Mouse (Mus musculus) splenic B cell, adult 2 months (primary cell): ENCODE data around the gene Pde4d.

ENCODE experiments used
- DNase-seq: peaks from one replicate; pipeline ENCODE4 v3.0.0-alpha.2; 2011; ENCODE audit warnings: low read depth, low spot score
- H3K27me3 ChIP-seq: 2 replicates; pipeline ENCODE4 v1.6.1; 2012; ENCODE audit warnings: mild to moderate bottlenecking, low read length, moderate library complexity, mixed read lengths; ENCODE audit not compliant: control insufficient read depth, poor library complexity, insufficient read depth, severe bottlenecking
- H3K36me3 ChIP-seq: 2 replicates; pipeline ENCODE4 v1.6.1; 2012; ENCODE audit warnings: mild to moderate bottlenecking, low read length, moderate library complexity, mixed read lengths; ENCODE audit not compliant: control insufficient read depth, poor library complexity, insufficient read depth, severe bottlenecking

Gene Pde4d

DNA sequence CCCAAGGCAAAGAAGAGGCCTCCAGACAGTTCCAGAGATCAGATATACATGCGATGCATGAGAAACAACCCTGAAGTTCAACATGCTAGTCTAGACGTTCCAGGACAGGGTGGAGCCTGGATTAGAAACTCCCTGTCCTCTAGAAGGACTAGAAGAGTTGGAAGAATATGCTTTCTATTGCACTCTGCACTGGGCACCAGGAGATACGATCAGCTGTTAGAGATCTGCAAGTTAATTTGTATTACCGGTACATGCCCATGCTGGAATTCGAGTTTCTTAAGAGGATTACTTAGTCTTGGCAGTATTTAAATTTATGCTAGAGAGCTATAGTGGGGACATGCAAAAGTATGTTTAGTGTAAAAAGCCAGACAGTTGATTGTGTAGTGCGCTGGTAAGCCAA lies 1377.6 kb downstream of the Pde4d start:
- no peaks in the 10 kb centered on the region for H3K36me3 ChIP-seq
- no peak for DNase-seq
- no peaks in the 10 kb centered on the region for H3K27me3 ChIP-seq

DNA sequence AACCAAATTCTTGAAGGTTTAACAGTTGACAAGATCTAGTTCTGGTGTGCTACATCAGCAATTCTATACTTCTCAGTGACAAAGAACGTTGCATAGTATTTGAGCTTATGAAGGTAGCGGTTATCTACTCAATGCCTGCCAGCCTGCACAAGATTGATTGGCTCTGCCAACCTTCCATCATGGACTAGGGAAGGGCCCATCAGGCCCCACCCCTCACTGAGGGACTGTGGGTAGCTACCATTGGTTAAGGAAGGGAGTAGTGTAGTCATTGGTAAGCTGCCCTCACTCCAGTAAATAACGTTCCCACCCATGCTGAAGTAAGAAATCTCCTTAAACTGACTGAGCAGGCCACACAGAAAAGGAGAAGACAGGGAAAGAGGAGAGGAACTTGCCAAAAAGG lies 1378.2 kb downstream of the Pde4d start:
- Histone ChIP-seq H3K36me3 (no peaks in the 10 kb centered on the region), H3K27me3 (no peaks in the 10 kb centered on the region)
- DNase-seq, result no peak

DNA sequence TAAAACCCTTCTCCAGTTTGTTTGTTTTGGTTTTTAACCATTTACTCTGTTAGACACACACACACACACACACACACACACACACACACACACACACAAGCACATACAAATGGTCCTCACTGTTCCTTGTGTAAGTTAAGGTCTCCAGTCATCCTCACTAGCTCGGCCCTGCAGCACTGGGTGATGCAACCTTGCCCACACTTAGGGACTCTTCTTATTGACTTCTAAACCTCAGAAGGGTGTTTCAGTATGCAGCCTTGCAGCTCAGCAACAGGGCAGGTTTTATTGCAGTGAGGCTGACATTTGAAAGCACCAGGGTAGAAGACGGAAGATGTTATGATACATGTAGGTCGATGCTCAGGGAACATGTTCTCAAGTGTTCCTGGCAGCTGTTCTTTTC lies 1379.7 kb downstream of the Pde4d start:
- Histone ChIP-seq H3K36me3 (no peaks in the 10 kb centered on the region), H3K27me3 (no peaks in the 10 kb centered on the region)
- DNase-seq, result no peak

DNA sequence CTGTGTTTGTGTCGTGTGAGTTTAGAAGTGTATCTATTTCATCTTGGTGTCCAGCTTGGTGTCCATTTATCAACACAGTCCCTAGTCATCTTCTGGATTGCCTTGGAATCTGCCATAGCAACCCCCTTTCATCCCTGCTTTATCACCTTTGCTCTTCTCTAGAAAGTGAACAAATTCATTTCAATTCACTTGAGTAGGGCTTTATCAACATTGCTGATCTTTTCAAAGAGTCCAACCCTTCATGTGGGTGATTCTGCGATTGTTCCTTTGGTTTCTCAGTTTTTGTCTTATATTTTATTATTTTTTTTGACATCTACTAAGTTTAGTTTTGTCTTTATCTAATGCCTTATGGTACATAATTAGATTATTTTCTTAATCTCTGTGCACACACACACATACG lies 1385.2 kb downstream of the Pde4d start:
- Histone ChIP-seq H3K36me3 (no peaks in the 10 kb centered on the region), H3K27me3 (no peaks in the 10 kb centered on the region)
- DNase-seq, result no peak

DNA sequence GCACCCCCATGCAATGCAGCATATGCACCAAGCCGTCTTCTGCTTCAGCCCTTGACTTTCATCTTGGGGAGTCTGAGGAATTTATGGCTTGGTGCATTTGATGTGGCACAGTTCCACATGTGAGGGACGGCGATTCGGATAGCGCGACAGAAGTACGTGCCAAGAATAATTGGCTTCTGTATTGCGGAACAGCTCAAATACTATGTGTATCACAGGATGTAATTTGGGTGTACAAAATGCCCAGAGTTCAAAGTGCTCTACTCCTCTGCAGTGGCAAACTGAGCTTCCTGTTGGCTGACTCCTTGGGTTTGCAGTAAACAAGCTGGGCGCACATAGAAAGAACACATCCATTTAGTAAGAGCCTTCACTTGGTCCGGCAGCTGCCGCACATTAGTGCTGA lies 1387.7 kb downstream of the Pde4d start:
- no peaks in the 10 kb centered on the region for H3K27me3 ChIP-seq
- no peaks in the 10 kb centered on the region for H3K36me3 ChIP-seq
- no peak for DNase-seq

DNA sequence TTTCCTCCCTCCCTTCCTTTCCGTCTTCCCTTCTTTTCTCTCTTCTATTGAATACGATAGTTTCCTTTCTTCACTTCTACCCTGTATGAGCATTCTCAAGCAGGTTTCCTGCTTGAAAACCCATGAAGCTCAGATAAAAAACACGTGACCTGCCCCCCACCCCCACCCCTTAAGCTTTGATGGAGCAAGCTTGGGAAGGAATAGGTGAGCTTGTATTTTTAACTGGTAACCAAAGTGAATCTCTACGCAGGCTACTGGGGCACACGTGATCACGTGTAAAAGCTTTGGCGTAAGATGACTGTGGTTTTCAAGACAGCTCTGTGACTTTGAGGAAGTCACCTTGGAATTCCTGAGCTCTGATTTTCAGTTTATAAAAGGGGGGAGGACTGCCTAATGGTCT lies 1388.2 kb downstream of the Pde4d start:
- H3K27me3 ChIP-seq, result no peaks in the 10 kb centered on the region
- DNase-seq, result no peak
- no peaks in the 10 kb centered on the region for H3K36me3 ChIP-seq

DNA sequence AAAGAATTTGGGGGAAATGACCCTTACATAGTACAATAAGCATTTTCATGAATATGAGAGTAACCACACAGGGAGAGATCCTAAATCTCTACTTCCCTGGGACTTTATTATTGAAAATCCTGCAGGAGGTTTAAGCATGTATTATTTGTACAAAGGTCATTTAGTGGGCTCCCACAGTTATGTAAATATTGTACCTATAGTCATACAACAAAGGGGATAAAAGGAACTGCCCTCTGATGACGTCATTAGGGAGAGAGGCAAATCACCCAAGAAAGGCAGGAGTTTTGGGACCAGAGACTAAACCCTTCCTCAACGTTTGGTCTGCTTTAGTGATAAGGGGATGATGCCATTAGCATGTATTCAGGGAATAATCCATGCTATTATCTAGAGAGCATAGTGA lies 1390.5 kb downstream of the Pde4d start:
- no peak for DNase-seq
- H3K27me3 ChIP-seq, result no peaks in the 10 kb centered on the region
- H3K36me3 ChIP-seq, result no peaks in the 10 kb centered on the region

DNA sequence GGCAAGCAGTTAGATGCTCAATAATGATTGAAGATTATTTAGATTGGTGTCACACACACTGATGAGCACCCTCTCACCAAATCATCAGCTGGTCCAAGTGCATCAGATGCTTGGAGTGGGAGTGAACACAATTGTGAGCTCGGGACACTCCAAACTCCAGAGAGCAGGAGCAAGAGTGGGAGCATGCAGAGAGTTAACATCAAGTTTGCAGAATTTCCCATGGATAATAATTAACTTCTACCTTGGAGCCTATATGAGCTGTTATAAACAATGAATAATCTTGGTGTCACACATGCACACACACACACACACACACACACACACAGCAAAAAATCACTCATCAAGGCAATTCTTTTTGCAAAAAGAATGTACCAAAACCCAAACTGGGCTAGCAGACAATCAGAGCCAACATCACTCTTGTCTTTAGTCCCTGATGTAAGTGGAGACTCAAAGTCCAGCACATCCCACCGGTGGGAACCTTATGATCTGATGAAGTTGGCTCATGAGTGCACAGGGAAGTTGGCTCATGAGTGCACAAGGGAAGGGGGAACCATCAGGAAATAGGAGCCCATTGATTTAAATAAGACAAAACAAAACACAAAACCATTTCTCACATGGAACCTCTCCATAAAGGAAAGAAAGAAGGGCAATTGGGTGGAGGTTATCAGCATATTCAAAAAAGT lies 1391.5 kb downstream of the Pde4d start:
- Histone ChIP-seq H3K36me3 (no peaks in the 10 kb centered on the region), H3K27me3 (no peaks in the 10 kb centered on the region)
- DNase-seq, result no peak

DNA sequence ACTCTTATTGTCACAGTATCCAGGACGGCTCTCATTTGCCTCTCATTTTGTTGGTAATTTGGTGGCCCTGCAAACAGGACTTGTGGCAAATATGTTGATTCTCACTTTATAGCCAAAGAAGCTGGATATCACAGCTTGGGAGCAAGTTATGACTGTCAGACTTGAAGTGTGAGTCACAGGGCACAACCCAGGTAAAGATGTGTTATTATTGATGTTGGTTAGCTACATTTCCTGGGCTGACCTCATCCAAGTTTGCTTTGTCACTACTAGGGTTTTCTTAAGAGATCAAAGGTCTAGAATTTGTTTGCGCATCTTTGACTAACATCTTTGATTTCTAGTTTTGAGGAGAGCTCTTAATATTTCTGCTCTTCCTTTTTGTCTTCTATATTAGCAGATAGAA lies 1393.2 kb downstream of the Pde4d start:
- H3K36me3 ChIP-seq, result no peaks in the 10 kb centered on the region
- no peaks in the 10 kb centered on the region for H3K27me3 ChIP-seq
- no peak for DNase-seq

DNA sequence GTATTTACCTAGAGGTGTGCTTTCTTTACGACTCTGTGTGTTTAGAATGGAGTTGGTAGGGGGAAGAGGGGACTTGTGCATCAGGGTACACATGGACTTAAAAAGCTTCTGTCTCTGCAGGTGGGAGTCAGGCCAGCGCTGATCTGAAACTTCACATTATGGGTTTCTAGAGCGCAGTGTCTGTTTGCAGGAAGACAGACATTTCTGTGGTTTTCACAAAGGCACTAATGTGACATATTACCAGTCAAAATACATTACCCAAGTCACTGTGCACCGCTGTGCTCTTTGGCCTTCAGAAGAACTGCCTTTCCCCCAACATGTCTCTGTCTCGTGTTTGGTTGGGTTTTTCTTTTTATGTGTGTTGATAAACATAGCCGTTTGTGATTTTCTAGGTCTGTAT lies 1395.1 kb downstream of the Pde4d start:
- H3K36me3 ChIP-seq, result no peaks in the 10 kb centered on the region
- DNase-seq, result no peak
- no peaks in the 10 kb centered on the region for H3K27me3 ChIP-seq

DNA sequence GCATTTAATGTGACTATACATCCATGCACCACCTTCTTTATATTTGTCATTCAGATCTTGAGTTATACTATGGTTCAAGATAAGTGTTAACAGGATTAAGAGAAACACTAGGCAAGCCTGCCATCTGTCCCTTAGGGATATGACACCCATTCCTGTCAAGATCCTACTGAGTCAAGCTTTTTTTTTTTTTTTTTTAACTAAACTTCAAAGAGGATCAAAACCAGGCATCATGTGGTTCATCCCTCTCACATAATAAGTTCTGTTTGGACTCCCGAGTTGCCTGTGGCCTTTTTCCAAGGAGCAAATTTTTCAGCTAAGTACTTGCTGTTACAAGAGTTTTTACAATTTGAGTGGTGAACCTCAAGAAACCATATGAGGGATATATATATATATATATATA lies 1414.1 kb downstream of the Pde4d start:
- no peak for DNase-seq
- Histone ChIP-seq H3K36me3 (no peaks in the 10 kb centered on the region), H3K27me3 (no peaks in the 10 kb centered on the region)

DNA sequence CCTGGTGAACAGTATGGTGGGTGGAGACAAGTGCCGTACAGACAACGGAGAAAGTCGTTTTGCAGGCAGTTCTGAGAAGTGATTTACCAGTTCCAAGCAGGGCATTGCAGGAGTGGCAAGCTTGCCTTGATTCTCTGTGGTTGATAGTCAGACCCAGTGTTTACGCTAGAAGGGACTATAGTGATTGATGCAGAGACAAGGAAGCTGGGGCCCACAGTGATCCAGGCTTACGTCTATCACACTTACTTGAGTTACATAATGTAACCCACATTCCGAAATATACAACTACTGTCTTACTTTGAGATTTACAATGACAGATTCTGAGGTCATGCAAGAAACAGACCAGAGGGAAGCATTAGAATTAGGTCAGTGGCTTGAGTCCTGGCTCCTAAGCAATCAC lies 1414.6 kb downstream of the Pde4d start:
- Histone ChIP-seq H3K36me3 (no peaks in the 10 kb centered on the region), H3K27me3 (no peaks in the 10 kb centered on the region)
- DNase-seq, result no peak

DNA sequence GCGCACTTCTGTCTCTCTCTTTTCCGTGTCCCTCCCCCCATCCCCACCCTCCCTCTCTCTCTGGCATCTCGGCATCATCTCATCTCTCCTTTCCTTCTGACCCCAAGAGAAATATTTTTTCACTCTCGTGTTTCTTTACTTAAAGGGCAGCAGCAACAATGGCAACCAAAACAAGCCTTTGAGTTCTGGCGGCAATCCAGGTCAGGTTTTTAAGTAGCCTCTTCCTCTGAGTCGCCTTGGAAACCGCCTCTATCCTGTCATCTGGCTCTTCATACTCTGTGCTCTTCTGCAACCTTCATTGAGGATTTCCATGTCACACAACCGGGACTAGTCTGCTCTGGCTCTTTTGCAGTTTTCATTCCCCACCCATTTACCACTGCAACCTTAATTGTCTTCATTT lies 1430.6 kb downstream of the Pde4d start:
- DNase-seq, result no peak
- H3K36me3 ChIP-seq, result no peaks in the 10 kb centered on the region
- H3K27me3 ChIP-seq, result no peaks in the 10 kb centered on the region

DNA sequence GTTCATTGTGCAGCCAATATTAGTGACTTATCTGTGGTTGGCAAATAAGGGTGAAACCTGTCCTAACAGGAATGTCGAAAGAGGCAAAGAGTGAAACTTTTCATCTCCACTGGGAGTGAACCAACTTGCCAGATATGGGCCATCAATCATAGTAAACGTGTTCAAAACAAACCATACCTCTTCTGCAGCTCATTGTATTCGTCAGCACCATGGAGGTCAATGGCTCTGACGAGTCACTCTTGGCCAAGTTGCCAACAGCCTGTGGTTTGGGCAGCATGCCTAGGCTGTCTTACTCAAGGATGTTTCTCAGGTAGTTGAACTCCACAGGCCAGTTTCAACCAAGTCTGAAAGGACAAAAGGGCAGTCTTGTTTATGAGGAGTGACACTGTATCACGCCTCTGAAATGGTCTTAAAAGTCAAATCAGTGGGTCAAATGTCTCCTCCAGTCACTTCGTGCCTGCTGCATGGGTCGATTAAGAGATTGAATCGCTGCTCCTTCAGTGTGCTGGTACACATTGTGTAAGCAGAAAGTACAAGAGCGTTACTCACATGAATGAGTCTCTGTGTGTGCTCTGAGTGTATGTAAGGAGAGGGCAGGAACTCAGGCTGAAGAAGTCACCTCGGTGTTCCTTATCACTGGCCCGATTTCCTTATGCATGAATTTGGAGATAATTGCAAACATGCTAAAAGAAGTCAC lies 1431.6 kb downstream of the Pde4d start:
- Histone ChIP-seq H3K27me3 (no peaks in the 10 kb centered on the region), H3K36me3 (no peaks in the 10 kb centered on the region)
- no peak for DNase-seq

DNA sequence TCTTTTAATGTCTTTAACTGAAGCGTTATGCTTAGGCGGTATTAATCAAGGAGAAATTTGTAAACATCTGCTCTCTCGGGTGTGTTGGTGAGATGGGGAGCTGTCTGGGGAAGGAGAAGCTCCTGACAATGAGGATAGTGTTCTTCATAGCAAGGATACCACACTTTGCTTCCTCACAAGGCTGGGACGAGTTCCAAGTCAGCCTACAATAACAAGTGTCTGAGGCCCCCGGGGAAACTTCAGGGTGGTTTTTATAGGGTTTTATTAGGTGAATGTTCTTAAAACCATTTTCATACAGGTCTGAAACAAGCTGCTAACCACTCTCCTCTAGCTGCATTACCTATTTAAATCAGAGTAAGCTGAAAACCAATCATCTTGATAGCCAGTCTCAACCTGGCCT lies 1433.9 kb downstream of the Pde4d start:
- Histone ChIP-seq H3K27me3 (no peaks in the 10 kb centered on the region), H3K36me3 (no peaks in the 10 kb centered on the region)
- DNase-seq, result no peak

DNA sequence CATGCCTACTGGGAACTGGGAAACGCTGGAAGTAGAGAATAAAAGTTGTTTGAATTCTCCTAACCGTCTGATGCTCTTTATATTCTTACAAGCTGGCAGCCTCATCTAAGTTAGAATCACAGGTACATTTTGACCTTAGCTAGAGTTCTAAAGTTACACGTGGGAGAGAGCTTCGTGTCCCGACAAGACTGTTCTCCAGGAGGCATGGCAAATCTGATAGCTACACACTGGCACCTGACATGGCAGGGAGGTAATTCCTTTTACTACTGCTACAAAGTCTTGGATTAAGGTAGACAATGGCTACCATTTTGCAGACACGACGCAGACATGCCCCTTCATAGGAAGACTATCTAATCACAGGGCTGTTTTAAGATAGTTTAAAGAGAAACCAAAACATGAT lies 1435.1 kb downstream of the Pde4d start:
- DNase-seq, result no peak
- Histone ChIP-seq H3K36me3 (no peaks in the 10 kb centered on the region), H3K27me3 (no peaks in the 10 kb centered on the region)
